Mouse (Mus musculus) cerebellum, adult 2 months (tissue): Measurements from ENCODE around the gene Scn1b.

Experiments
- CTCF ChIP-seq: fragments of 200-500 bp; IDR thresholded peaks from 2 replicates; pipeline ENCODE4 v1.5.1; 2011; ENCODE audit warnings: low read depth, mild to moderate bottlenecking, control low read depth, low read length, moderate library complexity, borderline replicate concordance; ENCODE audit not compliant: insufficient read depth
- POLR2A ChIP-seq: fragments of 200-500 bp; IDR thresholded peaks from 2 replicates; pipeline ENCODE4 v1.6.1; 2011; ENCODE audit warnings: low read length, control low read depth, borderline replicate concordance; ENCODE audit not compliant: insufficient read depth

- TF ChIP-seq CTCF (no peak), POLR2A (no peak)
These were observed 22.5 kb upstream of the Scn1b start for GRCm38 (mm10) chr7:31149271-31149670.
